Mouse (Mus musculus) liver, embryonic 14.5 days (tissue): ENCODE data around the gene Rhno1. TPM values are rescaled to one million over a fixed set of nuclear protein-coding genes. Genes with fewer than 3 reads are reported as not detected.
A peak's percentile ranks its signal among the peaks of the same experiment; 100 is the strongest.

ENCODE experiments used
- ATAC-seq: fragments of 200-750 bp; cut with Nextera tagmentation; 2 replicates; pipeline ENCODE4 v1.8.0; 2017; ENCODE audit warnings: moderate number of reproducible peaks, mild to moderate bottlenecking, moderate library complexity; ENCODE audit not compliant: insufficient read depth
- DNase-seq, 3 experiments: peaks; one replicate each; pipeline ENCODE4 v3.0.0-alpha.2; 2012 to 2013; ENCODE audit warnings: low read depth in 3 of 3, low spot score in 3 of 3
- H3K27ac ChIP-seq: fragments of 300-500 bp; sonication (generic); 2 replicates; pipeline ENCODE4 v1.5.1; 2014; ENCODE audit warnings: moderate library complexity, mild to moderate bottlenecking, control low read depth, inconsistent platforms
- H3K27me3 ChIP-seq: fragments of 300-500 bp; sonication (generic); 2 replicates; pipeline ENCODE4 v1.6.1; 2014; ENCODE audit warnings: mild to moderate bottlenecking, low read length, moderate library complexity; ENCODE audit not compliant: control insufficient read depth, insufficient read depth
- H3K36me3 ChIP-seq: fragments of 300-500 bp; sonication (generic); replicated peaks from 2 replicates; pipeline ENCODE4 v1.6.1; 2014; ENCODE audit warnings: low read depth; ENCODE audit not compliant: control insufficient read depth, insufficient read depth
- H3K4me1 ChIP-seq, 2 experiments: fragments of 200-500 bp in 1 of 2; fragments of 300-500 bp in 1 of 2; sonication (generic) in 1 of 2; replicated peaks; 2 replicates each; pipeline ENCODE4 v1.6.1; 2012 to 2014; ENCODE audit warnings: antibody characterized with exemption in 1 of 2, inconsistent platforms in 1 of 2, low read length in 1 of 2; ENCODE audit not compliant: control insufficient read depth in 2 of 2, insufficient read depth in 2 of 2
- H3K4me2 ChIP-seq: fragments of 300-500 bp; sonication (generic); 2 replicates; pipeline ENCODE4 v1.6.1; 2014; ENCODE audit warnings: low read depth, mild to moderate bottlenecking, control low read depth, moderate library complexity
- H3K4me3 ChIP-seq, 2 experiments: fragments of 200-500 bp in 1 of 2; fragments of 300-500 bp in 1 of 2; sonication (generic) in 1 of 2; 2 replicates each; pipeline ENCODE4 v1.5.1; 2012 to 2014; ENCODE audit warnings: low read depth in 2 of 2, low read length in 2 of 2, mild to moderate bottlenecking in 2 of 2, control low read depth in 1 of 2, inconsistent platforms in 1 of 2, moderate library complexity in 1 of 2; ENCODE audit not compliant: insufficient read depth in 1 of 2
- H3K9ac ChIP-seq: fragments of 300-500 bp; sonication (generic); replicated peaks from 2 replicates; pipeline ENCODE4 v1.6.1; 2014; ENCODE audit warnings: mild to moderate bottlenecking, control low read depth, moderate library complexity
- H3K9me3 ChIP-seq: fragments of 300-500 bp; sonication (generic); 2 replicates; pipeline ENCODE4 v1.6.1; 2016; ENCODE audit warnings: low read length, mixed read lengths; ENCODE audit not compliant: control insufficient read depth
- CTCF ChIP-seq: IDR thresholded peaks from 2 replicates; pipeline ENCODE4 v1.5.1; 2016; ENCODE audit warnings: antibody characterized with exemption, low read depth, control low read depth
- EP300 ChIP-seq: IDR thresholded peaks from 2 replicates; pipeline ENCODE4 v1.6.1; 2016; ENCODE audit warnings: antibody characterized with exemption, low read depth
- WGBS: fragments of 180-500 bp; shearing (Covaris S2); extraction: QIAGEN DNeasy Blood & Tissue Kit; methylation state at CpG from one replicate; pipeline ENCODE4 v1.1.7; 2014; ENCODE audit not compliant: insufficient replicate concordance; 5-methylcytosine and 5-hydroxymethylcytosine counted together
- polyA plus RNA-seq, 2 experiments: library from polyadenylated mRNA; depleted of rRNA in 1 of 2; stranded (reverse) in 1 of 2; unstranded in 1 of 2; fragments of >200 nt; fragmentation: Nextera tagmentation in 1 of 2; extraction: Ambion mirVana in 1 of 2; gene quantifications; 2 replicates each; pipeline versions ENCODE4 v1.2.1 to v1.2.3; 2012 to 2014

Rhno1 gene
- polyA plus RNA-seq, 2 experiments = 19.0 to 45.1 TPM

DNA sequence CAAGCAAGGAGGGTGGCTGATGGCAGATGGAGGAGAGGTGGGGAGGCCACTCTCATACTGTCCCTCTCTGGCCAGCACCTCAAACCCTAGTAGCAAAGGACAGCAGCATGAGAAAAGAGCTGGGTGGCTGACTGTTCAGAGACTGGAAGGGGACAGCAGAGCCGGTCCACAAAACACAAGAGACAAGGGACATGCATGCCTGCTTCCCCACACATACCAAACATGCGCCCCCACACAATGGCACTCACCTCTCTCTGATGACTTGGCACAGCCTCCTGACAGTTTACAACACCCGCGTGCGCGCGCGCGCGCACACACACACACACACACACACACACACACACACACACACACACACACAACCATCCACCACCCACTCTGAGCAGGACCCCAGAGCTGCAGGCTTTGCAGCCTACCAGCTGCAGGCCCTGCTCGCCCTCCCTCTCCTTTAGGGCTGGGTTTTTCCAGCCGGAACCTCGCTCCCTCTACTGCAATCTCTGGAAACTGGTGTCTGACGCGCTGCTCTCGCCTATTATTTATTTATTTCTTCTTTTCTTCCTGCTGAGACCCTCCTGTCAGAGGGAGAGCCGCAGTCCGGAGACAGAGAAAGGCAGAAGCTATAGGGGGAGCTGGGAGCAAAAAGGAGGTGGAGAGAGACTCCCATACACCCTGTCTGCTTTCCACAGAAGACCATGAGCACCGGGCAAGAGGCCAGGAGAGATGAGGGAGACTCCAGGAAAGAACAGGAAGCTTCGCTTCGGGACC is 36.9 kb upstream of the Rhno1 start:
- Histone ChIP-seq H3K36me3 (no peaks in the 10 kb centered on the region), H3K4me1 (no peaks in the 10 kb centered on the region), H3K27me3 (no peaks in the 10 kb centered on the region), H3K9ac (no peak overlapping the region), H3K27ac (no peak overlapping the region), H3K9me3 (no peaks in the 10 kb centered on the region), H3K4me2 (peak overlapping the region; percentile 29; the same call in 1 of the 2 replicates), H3K4me3 (no peak overlapping the region)
- TF ChIP-seq EP300 (no peak), CTCF (no peak)
- ATAC-seq (no peak), DNase-seq (no peak)
- 61% methylated on average over 21 of the region's 21 CpGs for WGBS

- DNase-seq = no peak
- TF ChIP-seq CTCF = no peak
- TF ChIP-seq EP300 = no peak
- H3K36me3 ChIP-seq = no peaks in the 10 kb centered on the region
- no peaks in the 10 kb centered on the region for H3K4me1 ChIP-seq
- no peaks in the 10 kb centered on the region for H3K27me3 ChIP-seq
- no peak within 1 kb of the TSS for H3K4me3 ChIP-seq
- H3K9ac ChIP-seq = no peak within 1 kb of the TSS
- 69% methylated on average over 3 of the region's 3 CpGs for whole genome bisulfite sequencing
- H3K9me3 ChIP-seq = no peaks in the 10 kb centered on the region
- no peak for ATAC-seq
- peak within 1 kb of the TSS; percentile 29; the same call in 1 of the 2 replicates for H3K4me2 ChIP-seq
- no peak within 1 kb of the TSS for H3K27ac ChIP-seq
Measured at GRCm38 (mm10) chr6:128398996-128399395, 36.3 kb upstream of the Rhno1 start, which contains the start of gene Nrip2. TSS of gene Nrip2 (plus strand) at chr6:128399296.

DNA sequence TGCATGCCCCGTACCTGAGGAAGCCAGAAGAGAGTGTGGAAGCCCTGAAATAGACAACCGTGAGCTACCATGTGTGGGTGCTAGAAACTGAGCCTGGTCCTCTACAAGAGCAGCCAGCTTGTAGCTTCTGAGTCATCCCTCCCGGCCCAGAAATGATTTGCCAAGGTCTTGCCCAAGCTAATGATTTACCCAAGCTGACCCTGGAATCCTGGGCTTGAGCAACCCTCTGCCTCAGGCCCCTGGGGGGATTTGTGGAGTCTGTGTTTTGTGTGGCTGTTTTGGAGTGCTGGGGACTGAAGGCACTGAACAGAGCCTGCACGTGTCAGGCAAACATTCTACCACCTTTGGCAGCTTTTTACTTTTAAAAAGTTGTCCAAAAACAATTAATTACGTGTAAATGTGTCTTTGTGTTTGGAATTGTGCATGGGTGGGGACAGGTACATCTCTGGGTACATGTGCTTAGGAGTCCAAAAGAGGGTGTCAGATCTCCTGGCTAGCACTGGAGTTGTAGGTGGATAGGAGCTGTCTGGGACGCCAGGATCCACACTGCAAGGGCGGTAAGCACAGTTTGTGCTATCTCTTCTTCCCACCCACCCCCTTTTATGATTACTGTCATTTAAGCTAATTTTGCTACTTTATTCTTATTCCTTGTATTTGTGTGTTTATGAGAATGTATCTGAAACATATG is 35.0 kb upstream of the Rhno1 start:
- TF ChIP-seq CTCF = no peak
- no peak for TF ChIP-seq EP300
- Histone ChIP-seq H3K9ac (no peak overlapping the region), H3K4me2 (no peak overlapping the region), H3K4me3 (no peak overlapping the region), H3K4me1 (no peaks in the 10 kb centered on the region), H3K27ac (no peak overlapping the region), H3K36me3 (no peaks in the 10 kb centered on the region), H3K9me3 (no peaks in the 10 kb centered on the region), H3K27me3 (no peaks in the 10 kb centered on the region)
- ATAC-seq = peak; percentile 44; the same call in 1 of the 2 replicates
- DNase-seq = peak in 1 of 3 experiments; percentile 14
- 57% methylated on average over 7 of the region's 7 CpGs for WGBS

GRCm38 (mm10) chr6:128390683-128391082 is 28.0 kb upstream of the Rhno1 start:
- Histone ChIP-seq H3K9me3 (no peaks in the 10 kb centered on the region), H3K4me1 (no peaks in the 10 kb centered on the region), H3K27ac (no peak overlapping the region), H3K4me2 (no peak overlapping the region), H3K27me3 (no peaks in the 10 kb centered on the region), H3K4me3 (no peak overlapping the region), H3K36me3 (no peaks in the 10 kb centered on the region), H3K9ac (no peak overlapping the region)
- WGBS = 12% methylated on average over 1 of the region's 1 CpGs
- TF ChIP-seq CTCF = no peak
- no peak for TF ChIP-seq EP300
- ATAC-seq (no peak), DNase-seq (no peak)

GRCm38 (mm10) chr6:128389185-128389584 is 26.5 kb upstream of the Rhno1 start:
- Histone ChIP-seq H3K9ac (no peak overlapping the region), H3K27ac (no peak overlapping the region), H3K36me3 (no peaks in the 10 kb centered on the region), H3K4me3 (no peak overlapping the region), H3K9me3 (no peaks in the 10 kb centered on the region), H3K4me2 (no peak overlapping the region), H3K4me1 (no peaks in the 10 kb centered on the region), H3K27me3 (no peaks in the 10 kb centered on the region)
- ATAC-seq (no peak), DNase-seq (no peak)
- WGBS = 39% methylated on average over 1 of the region's 1 CpGs
- no peak for TF ChIP-seq EP300
- no peak for TF ChIP-seq CTCF
